Mouse (Mus musculus) kidney, adult 2 months (tissue): Measurements from ENCODE around the gene Rab20.

Experiments
- CTCF ChIP-seq: fragments of 200-500 bp; conservative IDR thresholded peaks from 2 replicates; pipeline ENCODE4 v1.5.1; 2011; ENCODE audit warnings: low read depth, mild to moderate bottlenecking, control low read depth, low read length, moderate library complexity, mixed read lengths; ENCODE audit not compliant: insufficient read depth, insufficient read length
- POLR2A ChIP-seq: fragments of 200-500 bp; IDR thresholded peaks from one replicate; pipeline ENCODE4 v1.6.1; 2011; ENCODE audit warnings: low read depth, low read length, control low read depth

- TF ChIP-seq CTCF, result no peak
- TF ChIP-seq POLR2A, result no peak
Measured at GRCm38 (mm10) chr8:11462641-11463040, 15.9 kb downstream of the Rab20 start.
